ENCODE assay signal across 12 mouse cellular contexts in genomic region chr7:4811131-4811530, GRCm38 (mm10). TPM values are rescaled to one million over a fixed set of nuclear protein-coding genes. Genes with fewer than 3 reads are reported as not detected.
DNase-seq lines count a peak whose midpoint lies in the region; ATAC-seq and TF ChIP-seq lines count a peak whose summit lies in the region.
"Not testable (repeated sequence)": the region's sequence is repeated elsewhere in the genome, so short reads cannot be mapped to it uniquely, and the experiment has no call there.
"Had no signal": no experiment of that assay in that cellular context is flagged by ENCODE, and none has a peak within 500 bp of the region (broad histone marks: within the 10 kb centered on the region; RNA-seq: fewer than 3 reads in every experiment).

No protein-coding gene starts in this region.

- H3K36me3 ChIP-seq in forebrain, embryonic 13.5 days (ENCODE audit: poor library complexity, severe bottlenecking): peaks cover 46% of the 10 kb centered on the region
- peaks cover 36% of the 10 kb centered on the region for H3K36me3 ChIP-seq in heart, postnatal 0 days (replicated peaks; ENCODE audit: control insufficient read depth, insufficient read depth, low read length)
- H3K36me3 ChIP-seq in kidney, adult 2 months (ENCODE audit: control insufficient read depth, insufficient read depth, low read length): not testable (repeated sequence)
- H3K36me3 ChIP-seq in liver, embryonic 11.5 days (ENCODE audit: control insufficient read depth, insufficient read depth, low read length): peaks cover 33% of the 10 kb centered on the region
- peaks cover 49% of the 10 kb centered on the region for H3K36me3 ChIP-seq in midbrain, embryonic 10.5 days

- H3K9ac ChIP-seq in forebrain, embryonic 13.5 days: peak overlapping the region; percentile 98
- H3K9ac ChIP-seq in heart, postnatal 0 days (replicated peaks; ENCODE audit: low read depth, low read length): peak overlapping the region; percentile 96
- peak overlapping the region; percentile 99 for H3K9ac ChIP-seq in liver, embryonic 11.5 days (ENCODE audit: low read depth, low read length)

- peak overlapping the region; percentile 77 for H3K4me3 ChIP-seq in forebrain, embryonic 13.5 days
- peak overlapping the region; percentile 97 for H3K4me3 ChIP-seq in heart, postnatal 0 days (ENCODE audit: low read depth, low read length)
- peak overlapping the region; percentile 73 for H3K4me3 ChIP-seq in kidney, adult 2 months (ENCODE audit: insufficient read depth, low read depth, low read length)
- H3K4me3 ChIP-seq in liver, embryonic 11.5 days (ENCODE audit: low read depth, low read length): peak overlapping the region; percentile 100
- H3K4me3 ChIP-seq in midbrain, embryonic 10.5 days: peak overlapping the region; percentile 83
- peak overlapping the region; percentile 94 for H3K4me3 ChIP-seq in olfactory bulb, adult 2 months (ENCODE audit: insufficient read depth, low read depth, low read length)

- ATAC-seq in forebrain, embryonic 13.5 days; heart, postnatal 0 days (ENCODE audit: insufficient read depth, low read depth); liver, embryonic 11.5 days (replicated peaks; ENCODE audit: low FRiP score): not testable (repeated sequence)

- TF ChIP-seq EP300 in heart, postnatal 0 days (IDR thresholded peaks at IDR 0.05; ENCODE audit: low read depth): not testable (repeated sequence)

- not testable (repeated sequence) for TF ChIP-seq CTCF in heart, postnatal 0 days (IDR thresholded peaks at IDR 0.05; ENCODE audit: low read depth); kidney, adult 2 months (conservative IDR thresholded peaks at IDR 0.05; ENCODE audit: insufficient read depth, insufficient read length, low read depth, low read length); olfactory bulb, adult 2 months (IDR thresholded peaks at IDR 0.05; ENCODE audit: insufficient read depth, low read depth, low read length)

- H3K4me1 ChIP-seq in forebrain, embryonic 13.5 days: peaks cover 37% of the 10 kb centered on the region
- peaks cover 18% of the 10 kb centered on the region for H3K4me1 ChIP-seq in heart, postnatal 0 days (ENCODE audit: control insufficient read depth, insufficient read depth)
- H3K4me1 ChIP-seq in kidney, adult 2 months (ENCODE audit: control insufficient read depth, insufficient read depth, low read length): not testable (repeated sequence)
- peaks cover 28% of the 10 kb centered on the region for H3K4me1 ChIP-seq in liver, embryonic 11.5 days (replicated peaks; ENCODE audit: control insufficient read depth, insufficient read depth, low read length)
- H3K4me1 ChIP-seq in midbrain, embryonic 10.5 days: peaks cover 36% of the 10 kb centered on the region
- H3K4me1 ChIP-seq in olfactory bulb, adult 2 months (ENCODE audit: control insufficient read depth, insufficient read depth, low read length): peaks cover 10% of the 10 kb centered on the region

- peak overlapping the region; percentile 90 for H3K4me2 ChIP-seq in forebrain, embryonic 13.5 days
- H3K4me2 ChIP-seq in heart, postnatal 0 days (ENCODE audit: low read depth, low read length): peak overlapping the region; percentile 90
- H3K4me2 ChIP-seq in liver, embryonic 11.5 days: peak overlapping the region; percentile 93

- not testable (repeated sequence) for H3K27me3 ChIP-seq in forebrain, embryonic 13.5 days; heart, postnatal 0 days (ENCODE audit: control insufficient read depth, insufficient read depth, low read length); kidney, adult 2 months (replicated peaks; ENCODE audit: control insufficient read depth, insufficient read depth, low read length); liver, embryonic 11.5 days (replicated peaks; ENCODE audit: control insufficient read depth, insufficient read depth, low read length); midbrain, embryonic 10.5 days (ENCODE audit: low read depth, poor library complexity, severe bottlenecking)

- not testable (repeated sequence) for H3K9me3 ChIP-seq in forebrain, embryonic 13.5 days (replicated peaks); heart, postnatal 0 days (replicated peaks; ENCODE audit: control insufficient read depth, low read length); liver, embryonic 11.5 days (ENCODE audit: control insufficient read depth, low read length); midbrain, embryonic 10.5 days (replicated peaks)

- not testable (repeated sequence) for H3K27ac ChIP-seq in forebrain, embryonic 13.5 days; kidney, adult 2 months (ENCODE audit: insufficient read depth, low read depth, low read length); olfactory bulb, adult 2 months (ENCODE audit: insufficient read depth, low read depth, low read length)
- peak overlapping the region; percentile 94; the same call in 1 of the 2 replicates for H3K27ac ChIP-seq in heart, postnatal 0 days (ENCODE audit: low read depth)
- H3K27ac ChIP-seq in liver, embryonic 11.5 days (ENCODE audit: low read depth, low read length): peak overlapping the region; percentile 90; the same call in 1 of the 2 replicates
- peak overlapping the region; percentile 97 for H3K27ac ChIP-seq in midbrain, embryonic 10.5 days (replicated peaks)

- WGBS in forebrain, embryonic 13.5 days: 34% methylated on average over 10 of the region's 10 CpGs
- WGBS in heart, postnatal 0 days: 32% methylated on average over 10 of the region's 10 CpGs
- 24% methylated on average over 10 of the region's 10 CpGs for WGBS in kidney, adult 2 months
- WGBS in liver, embryonic 11.5 days: 31% methylated on average over 10 of the region's 10 CpGs
- 47% methylated on average over 10 of the region's 10 CpGs for WGBS in midbrain, embryonic 10.5 days
- WGBS in olfactory bulb, adult 2 months: 27% methylated on average over 10 of the region's 10 CpGs

- TF ChIP-seq POLR2A in kidney, adult 2 months (IDR thresholded peaks at IDR 0.05; ENCODE audit: low read depth, low read length); olfactory bulb, adult 2 months (IDR thresholded peaks at IDR 0.05; ENCODE audit: insufficient read depth, low read depth, low read length): not testable (repeated sequence)

- DNase-seq in CD4-positive helper T cell, adult 2 months (ENCODE audit: low read depth, low spot score): peak; percentile 32
- peak; percentile 40 for DNase-seq in cerebellum, adult 9-11 months
- not testable (repeated sequence) for DNase-seq in heart, postnatal 0 days (ENCODE audit: low spot score); kidney, adult 2 months; liver, embryonic 11.5 days (ENCODE audit: low spot score); midbrain, embryonic 10.5 days (ENCODE audit: low spot score)

RNA-seq across cellular contexts. Expression of gene Ube2s, which starts 1.3 kb away (rescaled TPM):
- polyA plus RNA-seq in forebrain, embryonic 13.5 days (2015; fragmentation: Nextera tagmentation; extraction: Ambion mirVana): 398 and 454 TPM in 2 replicates
- 440 and 486 TPM in 2 replicates for total RNA-seq in heart, postnatal 0 days (2014; rRNA removed; ENCODE audit: low replicate concordance)
- 156 and 174 TPM in 2 replicates for polyA plus RNA-seq in heart, postnatal 0 days (2015; fragmentation: Nextera tagmentation; extraction: Ambion mirVana)
- 240 and 301 TPM in 2 replicates for polyA plus RNA-seq in kidney, adult 2 months (2012; rRNA removed)
- polyA plus RNA-seq in liver, embryonic 11.5 days (2014; fragmentation: Nextera tagmentation; extraction: Ambion mirVana): 367 and 402 TPM in 2 replicates
- polyA plus RNA-seq in midbrain, embryonic 10.5 days (2016; fragmentation: Nextera tagmentation; extraction: Ambion mirVana): 357 and 426 TPM in 2 replicates
- polyA plus RNA-seq in olfactory bulb, adult 2 months (2012; ENCODE audit: insufficient read depth, insufficient read length, low replicate concordance, missing spikeins): not detected in 2 replicates

RNA-seq across cellular contexts. Expression of gene Rpl28, which starts 18.5 kb away (rescaled TPM):
- polyA plus RNA-seq in forebrain, embryonic 13.5 days (2015; fragmentation: Nextera tagmentation; extraction: Ambion mirVana): 244 and 284 TPM in 2 replicates
- 141 and 173 TPM in 2 replicates for total RNA-seq in heart, postnatal 0 days (2014; rRNA removed; ENCODE audit: low replicate concordance)
- 259 and 269 TPM in 2 replicates for polyA plus RNA-seq in heart, postnatal 0 days (2015; fragmentation: Nextera tagmentation; extraction: Ambion mirVana)
- polyA plus RNA-seq in kidney, adult 2 months (2012; rRNA removed): 340 and 597 TPM in 2 replicates
- polyA plus RNA-seq in liver, embryonic 11.5 days (2014; fragmentation: Nextera tagmentation; extraction: Ambion mirVana): 218 and 238 TPM in 2 replicates
- polyA plus RNA-seq in midbrain, embryonic 10.5 days (2016; fragmentation: Nextera tagmentation; extraction: Ambion mirVana): 339 and 383 TPM in 2 replicates
- polyA plus RNA-seq in olfactory bulb, adult 2 months (2012; ENCODE audit: insufficient read depth, insufficient read length, low replicate concordance, missing spikeins): not detected in 2 replicates

RNA-seq across cellular contexts. Expression of gene Tmem238, which starts 21.7 kb away (rescaled TPM):
- 2.6 and 2.7 TPM in 2 replicates for polyA plus RNA-seq in forebrain, embryonic 13.5 days (2015; fragmentation: Nextera tagmentation; extraction: Ambion mirVana)
- total RNA-seq in heart, postnatal 0 days (2014; rRNA removed; ENCODE audit: low replicate concordance): 2.2 and 21.0 TPM in 2 replicates
- 8.0 and 8.6 TPM in 2 replicates for polyA plus RNA-seq in heart, postnatal 0 days (2015; fragmentation: Nextera tagmentation; extraction: Ambion mirVana)
- polyA plus RNA-seq in kidney, adult 2 months (2012; rRNA removed): 57.8 and 87.8 TPM in 2 replicates
- polyA plus RNA-seq in liver, embryonic 11.5 days (2014; fragmentation: Nextera tagmentation; extraction: Ambion mirVana): 12.2 and 12.4 TPM in 2 replicates
- 2.7 and 3.4 TPM in 2 replicates for polyA plus RNA-seq in midbrain, embryonic 10.5 days (2016; fragmentation: Nextera tagmentation; extraction: Ambion mirVana)
- not detected in 2 replicates for polyA plus RNA-seq in olfactory bulb, adult 2 months (2012; ENCODE audit: insufficient read depth, insufficient read length, low replicate concordance, missing spikeins)

RNA-seq across cellular contexts. Expression of gene Tmem190, which starts 28.4 kb away (rescaled TPM):
- not detected in 2 replicates for polyA plus RNA-seq in forebrain, embryonic 13.5 days (2015; fragmentation: Nextera tagmentation; extraction: Ambion mirVana)
- total RNA-seq in heart, postnatal 0 days (2014; rRNA removed; ENCODE audit: low replicate concordance): not detected in 2 replicates
- not detected in 2 replicates for polyA plus RNA-seq in heart, postnatal 0 days (2015; fragmentation: Nextera tagmentation; extraction: Ambion mirVana)
- 0.31 TPM in 1 of 2 replicates, not detected in the other for polyA plus RNA-seq in kidney, adult 2 months (2012; rRNA removed)
- polyA plus RNA-seq in liver, embryonic 11.5 days (2014; fragmentation: Nextera tagmentation; extraction: Ambion mirVana): 0.86 TPM in 1 of 2 replicates, not detected in the other
- polyA plus RNA-seq in midbrain, embryonic 10.5 days (2016; fragmentation: Nextera tagmentation; extraction: Ambion mirVana): not detected in 2 replicates
- not detected in 2 replicates for polyA plus RNA-seq in olfactory bulb, adult 2 months (2012; ENCODE audit: insufficient read depth, insufficient read length, low replicate concordance, missing spikeins)
- total RNA-seq: adrenal gland, postnatal 14 days; gastrocnemius, postnatal 36 days; layer of hippocampus, adult 8-10 months; left cerebral cortex, postnatal 36 days had no signal

RNA-seq across cellular contexts. Expression of gene Il11, which starts 28.5 kb away (rescaled TPM):
- polyA plus RNA-seq in forebrain, embryonic 13.5 days (2015; fragmentation: Nextera tagmentation; extraction: Ambion mirVana): 0.17 and 0.40 TPM in 2 replicates
- total RNA-seq in heart, postnatal 0 days (2014; rRNA removed; ENCODE audit: low replicate concordance): not detected in 2 replicates
- polyA plus RNA-seq in heart, postnatal 0 days (2015; fragmentation: Nextera tagmentation; extraction: Ambion mirVana): not detected in 2 replicates
- 0.13 and 0.24 TPM in 2 replicates for polyA plus RNA-seq in kidney, adult 2 months (2012; rRNA removed)
- polyA plus RNA-seq in liver, embryonic 11.5 days (2014; fragmentation: Nextera tagmentation; extraction: Ambion mirVana): 0.12 TPM in 1 of 2 replicates, not detected in the other
- 0.21 TPM in 1 of 2 replicates, not detected in the other for polyA plus RNA-seq in midbrain, embryonic 10.5 days (2016; fragmentation: Nextera tagmentation; extraction: Ambion mirVana)
- polyA plus RNA-seq in olfactory bulb, adult 2 months (2012; ENCODE audit: insufficient read depth, insufficient read length, low replicate concordance, missing spikeins): not detected in 2 replicates
- total RNA-seq: adrenal gland, postnatal 14 days; gastrocnemius, postnatal 36 days had no signal
